Mouse (Mus musculus) left cerebral cortex, postnatal 14 days (tissue): ENCODE data around the gene Sdr16c6. TPM values are rescaled to one million over a fixed set of nuclear protein-coding genes. Genes with fewer than 3 reads are reported as not detected.

ENCODE experiments used
- DNase-seq, 2 experiments: peaks; one replicate each; pipeline ENCODE4 v3.0.0; 2021 to 2022; ENCODE audit warnings: low spot score in 2 of 2, mixed read lengths in 1 of 2
- intact Hi-C: fragments of 180-260 bp; cut with DNase I; formaldehyde crosslinking; loops from one replicate; pipeline ENCODE4 v1.15.1; 2025
- long read RNA-seq, 2 experiments: library from polyadenylated mRNA; stranded (forward); transcript quantifications; one replicate each; pipeline ENCODE4 v2.0.0; 2021
- total RNA-seq, 2 experiments: library from RNA; stranded (reverse); gene quantifications; 2 replicates each; pipeline ENCODE4 v1.2.3; 2021

The Sdr16c6 gene
- not detected for total RNA-seq
- long read RNA-seq, experiment 1: 0 reads
- long read RNA-seq, experiment 2: 0 reads

DNA sequence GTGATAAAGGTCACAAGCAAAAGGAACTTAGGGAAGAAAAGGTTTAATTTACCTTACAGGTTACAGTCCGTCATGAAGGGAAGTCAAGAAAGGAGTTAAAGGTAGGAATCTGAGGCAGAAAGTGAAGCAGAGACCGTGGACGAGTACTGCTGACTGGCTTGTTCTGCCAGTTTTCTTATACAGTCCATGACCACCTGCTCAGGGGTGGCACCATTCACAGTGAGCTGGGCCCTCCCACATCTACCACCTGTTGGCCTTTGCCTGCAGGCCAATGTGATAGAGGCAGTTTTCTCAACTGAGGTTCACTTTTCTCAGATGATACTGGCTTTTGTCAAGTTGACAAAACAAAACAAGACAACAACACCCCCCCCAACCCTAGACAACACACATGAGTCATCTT lies at the start of gene Sdr16c6:
Gene Sdr16c6, minus strand, starts transcription at position 151 of the 400 bp plus-strand sequence.
- intact Hi-C loops: no loop called here
- no peak for DNase-seq

DNA sequence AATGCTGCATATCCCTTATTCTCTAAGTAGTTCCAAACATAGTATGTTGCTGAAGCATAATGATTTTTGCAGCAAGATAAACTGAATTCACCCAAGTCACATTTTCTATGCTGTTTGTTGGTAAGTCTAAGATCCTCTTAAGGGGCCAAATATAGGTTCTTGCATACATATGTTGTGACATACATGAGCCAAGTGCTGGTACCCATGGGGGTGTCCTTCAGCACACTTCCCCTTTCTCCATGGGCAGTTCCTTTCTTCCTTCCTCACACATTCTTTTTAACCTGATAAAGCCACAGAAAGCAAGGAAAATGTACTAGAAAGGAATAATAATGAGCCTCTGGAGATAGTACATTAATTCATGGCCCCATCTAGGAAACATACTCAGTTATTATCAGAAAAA lies 2.9 kb upstream of the Sdr16c6 start:
- intact Hi-C loops: no loop called here
- DNase-seq: no peak

DNA sequence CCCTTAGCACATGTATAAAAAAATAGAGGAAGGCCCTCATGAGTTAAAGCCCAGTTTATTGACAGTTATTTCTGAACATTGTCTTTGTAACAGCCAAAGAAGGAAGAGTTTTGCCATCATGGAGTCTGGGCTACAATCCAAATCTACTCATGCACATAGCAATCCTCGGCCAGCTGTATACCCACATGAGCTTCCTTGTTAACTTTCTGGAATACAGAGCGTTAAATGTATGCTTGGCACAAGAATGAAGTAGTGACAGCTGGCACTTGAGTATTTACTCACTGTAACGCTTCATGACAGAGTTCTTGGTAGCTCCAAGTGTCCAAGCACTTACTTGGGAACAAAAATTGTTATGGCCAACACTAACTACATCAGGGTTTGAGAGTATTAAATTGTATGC lies 1.8 kb upstream of the Sdr16c6 start:
- intact Hi-C loops: no loop called here
- DNase-seq: peak in 1 of 2 experiments; percentile 12

DNA sequence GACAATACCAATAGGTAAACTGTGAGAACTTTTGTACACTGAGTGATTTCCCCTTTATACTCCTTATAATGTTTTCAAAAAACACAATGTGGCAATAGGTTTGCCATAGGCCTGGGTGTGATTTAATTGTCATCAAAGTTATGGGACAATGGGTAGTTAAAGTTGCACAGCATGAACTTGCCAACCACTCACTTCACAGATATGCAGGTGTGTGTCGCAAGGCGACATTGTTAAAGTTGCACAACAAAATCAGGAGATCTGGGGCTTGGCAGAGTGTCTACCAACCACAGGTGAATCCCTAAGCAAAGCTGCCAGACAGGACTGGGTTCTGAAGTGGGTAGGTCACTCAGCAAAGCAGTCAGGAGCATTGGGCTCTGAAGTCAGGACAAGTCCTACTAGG lies 1.3 kb downstream of the Sdr16c6 start:
- DNase-seq: no peak
- intact Hi-C loops: no loop called here

Other genes starting within 250 kb of the Sdr16c6 start
- gene Gm11808, start 103.9 kb downstream of the Sdr16c6 start, total RNA-seq: 100 to 1,000 TPM; 133 to 168 TPM